18 mouse cellular contexts compared by ENCODE assay signal in genomic region chr4:151498481-151499276, GRCm38 (mm10).
DNase-seq lines count a peak whose midpoint lies in the region; ATAC-seq and TF ChIP-seq lines count a peak whose summit lies in the region.
"Had no signal": no experiment of that assay in that cellular context is flagged by ENCODE, and none has a peak within 500 bp of the region (broad histone marks: within the 10 kb centered on the region; RNA-seq: fewer than 3 reads in every experiment).

No protein-coding gene starts in this region.

- H3K9me3 ChIP-seq in forebrain, postnatal 0 days (ENCODE audit: low read length), result no peaks in the 10 kb centered on the region
- no peaks in the 10 kb centered on the region; the same call in 1 of the 2 replicates for H3K9me3 ChIP-seq in forebrain, embryonic 13.5 days (replicated peaks)
- H3K9me3 ChIP-seq in kidney, embryonic 16.5 days (ENCODE audit: low read length), result peaks cover 5% of the 10 kb centered on the region
- H3K9me3 ChIP-seq in E14TG2a.4 (ENCODE audit: low read length), result no peaks in the 10 kb centered on the region
- H3K9me3 ChIP-seq: liver, embryonic 15.5 days had no signal

- no peaks in the 10 kb centered on the region for H3K36me3 ChIP-seq in forebrain, postnatal 0 days (ENCODE audit: insufficient read depth)
- H3K36me3 ChIP-seq in forebrain, embryonic 13.5 days (ENCODE audit: poor library complexity, severe bottlenecking), result no peaks in the 10 kb centered on the region
- no peaks in the 10 kb centered on the region for H3K36me3 ChIP-seq in kidney, embryonic 16.5 days (ENCODE audit: insufficient read depth, low read length)
- no peaks in the 10 kb centered on the region for H3K36me3 ChIP-seq in E14TG2a.4 (ENCODE audit: insufficient read depth, low read length)
- H3K36me3 ChIP-seq: liver, embryonic 15.5 days; midbrain, embryonic 12.5 days had no signal

- no peak for TF ChIP-seq POLR2A in brain, embryonic 14.5 days (IDR thresholded peaks at IDR 0.05; ENCODE audit: borderline replicate concordance, extremely low read depth, insufficient read depth, insufficient read length, poor library complexity, severe bottlenecking)

- H3K27ac ChIP-seq in forebrain, postnatal 0 days (ENCODE audit: low read depth, low read length), result no peak overlapping the region
- no peak overlapping the region for H3K27ac ChIP-seq in forebrain, embryonic 13.5 days
- no peak overlapping the region for H3K27ac ChIP-seq in kidney, embryonic 16.5 days (ENCODE audit: low read length)
- H3K27ac ChIP-seq: liver, embryonic 15.5 days; midbrain, embryonic 12.5 days had no signal

- no peak overlapping the region for H3K9ac ChIP-seq in forebrain, postnatal 0 days
- H3K9ac ChIP-seq in forebrain, embryonic 13.5 days, result no peak overlapping the region
- no peak overlapping the region for H3K9ac ChIP-seq in kidney, embryonic 16.5 days (replicated peaks; ENCODE audit: low read length)
- H3K9ac ChIP-seq: liver, embryonic 15.5 days; midbrain, embryonic 12.5 days had no signal

- H3K4me1 ChIP-seq in forebrain, postnatal 0 days (ENCODE audit: insufficient read depth), result no peaks in the 10 kb centered on the region
- H3K4me1 ChIP-seq in forebrain, embryonic 13.5 days, result no peaks in the 10 kb centered on the region; the same call in 1 of the 2 replicates
- H3K4me1 ChIP-seq in kidney, embryonic 16.5 days (ENCODE audit: insufficient read depth, low read length), result peaks cover 7% of the 10 kb centered on the region; the same call in 1 of the 2 replicates
- peaks cover 2% of the 10 kb centered on the region; the same call in 1 of the 2 replicates for H3K4me1 ChIP-seq in E14TG2a.4 (replicated peaks; ENCODE audit: low read depth, low read length)
- H3K4me1 ChIP-seq: liver, embryonic 15.5 days; midbrain, embryonic 12.5 days had no signal

- no peak for DNase-seq in forebrain, postnatal 0 days
- DNase-seq in kidney, adult 18-20 months, result no peak
- no peak for DNase-seq in brain, embryonic 14.5 days (ENCODE audit: low read depth)
- no peak for DNase-seq in Muller cell, postnatal 12 days (ENCODE audit: inconsistent ontology term)
- no peak for DNase-seq in adrenal gland, adult 18-20 months (ENCODE audit: low spot score in 2 of 2)
- DNase-seq: adrenal gland, postnatal 14 days; gastrocnemius, postnatal 25 days; heart, postnatal 4 days; retina, postnatal 1 day; thymus, postnatal 36 days had no signal

- no peaks in the 10 kb centered on the region for H3K27me3 ChIP-seq in forebrain, postnatal 0 days (ENCODE audit: insufficient read depth, low read length)
- H3K27me3 ChIP-seq in forebrain, embryonic 13.5 days, result no peaks in the 10 kb centered on the region
- H3K27me3 ChIP-seq in kidney, embryonic 16.5 days (ENCODE audit: insufficient read depth, low read length), result no peaks in the 10 kb centered on the region
- H3K27me3 ChIP-seq in E14TG2a.4 (ENCODE audit: insufficient read depth, low read length), result no peaks in the 10 kb centered on the region
- H3K27me3 ChIP-seq: CH12.LX; liver, embryonic 15.5 days; midbrain, embryonic 12.5 days had no signal

- H3K4me2 ChIP-seq in forebrain, postnatal 0 days (ENCODE audit: low read depth), result no peak overlapping the region
- no peak overlapping the region for H3K4me2 ChIP-seq in forebrain, embryonic 13.5 days
- no peak overlapping the region for H3K4me2 ChIP-seq in kidney, embryonic 16.5 days (replicated peaks; ENCODE audit: low read depth, low read length)
- H3K4me2 ChIP-seq: heart, embryonic 11.5 days; liver, embryonic 15.5 days; midbrain, embryonic 12.5 days had no signal

- ATAC-seq in forebrain, postnatal 0 days, result no peak
- no peak for ATAC-seq in forebrain, embryonic 13.5 days
- peak; percentile 44; the same call in 1 of the 2 replicates for ATAC-seq in kidney, embryonic 16.5 days (ENCODE audit: low FRiP score, low TSS enrichment)

- H3K4me3 ChIP-seq in forebrain, postnatal 0 days (ENCODE audit: low read depth, low read length), result no peak overlapping the region
- no peak overlapping the region for H3K4me3 ChIP-seq in forebrain, embryonic 13.5 days
- no peak overlapping the region for H3K4me3 ChIP-seq in kidney, embryonic 16.5 days (ENCODE audit: low read length)
- no peak overlapping the region for H3K4me3 ChIP-seq in E14TG2a.4 (replicated peaks; ENCODE audit: low read length)
- H3K4me3 ChIP-seq: liver, embryonic 15.5 days; midbrain, embryonic 12.5 days; myocyte had no signal

- peak; percentile 36 for TF ChIP-seq CTCF in forebrain, postnatal 0 days (IDR thresholded peaks at IDR 0.05; ENCODE audit: low read depth)
- peak; percentile 54 for TF ChIP-seq CTCF in E14TG2a.4 (conservative IDR thresholded peaks at IDR 0.05; ENCODE audit: low read length)
- TF ChIP-seq CTCF in brain, embryonic 14.5 days (IDR thresholded peaks at IDR 0.05; ENCODE audit: borderline replicate concordance, extremely low read depth, insufficient read depth, insufficient read length), result peak; percentile 19; the same call in 1 of the 2 replicates

- 84% methylated on average over 5 of the region's 5 CpGs for WGBS in forebrain, postnatal 0 days
- 85% methylated on average over 5 of the region's 5 CpGs for WGBS in forebrain, embryonic 13.5 days
- 66% methylated on average over 5 of the region's 5 CpGs for WGBS in kidney, embryonic 16.5 days
